Mouse (Mus musculus) liver, embryonic 14.5 days (tissue): ENCODE measurements around the gene Trank1. TPM values are rescaled to one million over a fixed set of nuclear protein-coding genes. Genes with fewer than 3 reads are reported as not detected.

Experiments
- ATAC-seq: fragments of 200-750 bp; cut with Nextera tagmentation; 2 replicates; pipeline ENCODE4 v1.8.0; 2017; ENCODE audit warnings: moderate number of reproducible peaks, mild to moderate bottlenecking, moderate library complexity; ENCODE audit not compliant: insufficient read depth
- DNase-seq, 3 experiments: peaks; one replicate each; pipeline ENCODE4 v3.0.0-alpha.2; 2012 to 2013; ENCODE audit warnings: low read depth in 3 of 3, low spot score in 3 of 3
- H3K27ac ChIP-seq: fragments of 300-500 bp; sonication (generic); 2 replicates; pipeline ENCODE4 v1.5.1; 2014; ENCODE audit warnings: moderate library complexity, mild to moderate bottlenecking, control low read depth, inconsistent platforms
- H3K27me3 ChIP-seq: fragments of 300-500 bp; sonication (generic); 2 replicates; pipeline ENCODE4 v1.6.1; 2014; ENCODE audit warnings: mild to moderate bottlenecking, low read length, moderate library complexity; ENCODE audit not compliant: control insufficient read depth, insufficient read depth
- H3K36me3 ChIP-seq: fragments of 300-500 bp; sonication (generic); replicated peaks from 2 replicates; pipeline ENCODE4 v1.6.1; 2014; ENCODE audit warnings: low read depth; ENCODE audit not compliant: control insufficient read depth, insufficient read depth
- H3K4me1 ChIP-seq, 2 experiments: fragments of 200-500 bp in 1 of 2; fragments of 300-500 bp in 1 of 2; sonication (generic) in 1 of 2; replicated peaks; 2 replicates each; pipeline ENCODE4 v1.6.1; 2012 to 2014; ENCODE audit warnings: antibody characterized with exemption in 1 of 2, inconsistent platforms in 1 of 2, low read length in 1 of 2; ENCODE audit not compliant: control insufficient read depth in 2 of 2, insufficient read depth in 2 of 2
- H3K4me2 ChIP-seq: fragments of 300-500 bp; sonication (generic); 2 replicates; pipeline ENCODE4 v1.6.1; 2014; ENCODE audit warnings: low read depth, mild to moderate bottlenecking, control low read depth, moderate library complexity
- H3K4me3 ChIP-seq, 2 experiments: fragments of 200-500 bp in 1 of 2; fragments of 300-500 bp in 1 of 2; sonication (generic) in 1 of 2; 2 replicates each; pipeline ENCODE4 v1.5.1; 2012 to 2014; ENCODE audit warnings: low read depth in 2 of 2, low read length in 2 of 2, mild to moderate bottlenecking in 2 of 2, control low read depth in 1 of 2, inconsistent platforms in 1 of 2, moderate library complexity in 1 of 2; ENCODE audit not compliant: insufficient read depth in 1 of 2
- H3K9ac ChIP-seq: fragments of 300-500 bp; sonication (generic); replicated peaks from 2 replicates; pipeline ENCODE4 v1.6.1; 2014; ENCODE audit warnings: mild to moderate bottlenecking, control low read depth, moderate library complexity
- H3K9me3 ChIP-seq: fragments of 300-500 bp; sonication (generic); 2 replicates; pipeline ENCODE4 v1.6.1; 2016; ENCODE audit warnings: low read length, mixed read lengths; ENCODE audit not compliant: control insufficient read depth
- CTCF ChIP-seq: IDR thresholded peaks from 2 replicates; pipeline ENCODE4 v1.5.1; 2016; ENCODE audit warnings: antibody characterized with exemption, low read depth, control low read depth
- EP300 ChIP-seq: IDR thresholded peaks from 2 replicates; pipeline ENCODE4 v1.6.1; 2016; ENCODE audit warnings: antibody characterized with exemption, low read depth
- WGBS: fragments of 180-500 bp; shearing (Covaris S2); extraction: QIAGEN DNeasy Blood & Tissue Kit; methylation state at CpG from one replicate; pipeline ENCODE4 v1.1.7; 2014; ENCODE audit not compliant: insufficient replicate concordance; 5-methylcytosine and 5-hydroxymethylcytosine counted together
- polyA plus RNA-seq, 2 experiments: library from polyadenylated mRNA; depleted of rRNA in 1 of 2; stranded (reverse) in 1 of 2; unstranded in 1 of 2; fragments of >200 nt; fragmentation: Nextera tagmentation in 1 of 2; extraction: Ambion mirVana in 1 of 2; gene quantifications; 2 replicates each; pipeline versions ENCODE4 v1.2.1 to v1.2.3; 2012 to 2014

The Trank1 gene
- polyA plus RNA-seq, 2 experiments: 0.02 TPM; not detected in 1

DNA sequence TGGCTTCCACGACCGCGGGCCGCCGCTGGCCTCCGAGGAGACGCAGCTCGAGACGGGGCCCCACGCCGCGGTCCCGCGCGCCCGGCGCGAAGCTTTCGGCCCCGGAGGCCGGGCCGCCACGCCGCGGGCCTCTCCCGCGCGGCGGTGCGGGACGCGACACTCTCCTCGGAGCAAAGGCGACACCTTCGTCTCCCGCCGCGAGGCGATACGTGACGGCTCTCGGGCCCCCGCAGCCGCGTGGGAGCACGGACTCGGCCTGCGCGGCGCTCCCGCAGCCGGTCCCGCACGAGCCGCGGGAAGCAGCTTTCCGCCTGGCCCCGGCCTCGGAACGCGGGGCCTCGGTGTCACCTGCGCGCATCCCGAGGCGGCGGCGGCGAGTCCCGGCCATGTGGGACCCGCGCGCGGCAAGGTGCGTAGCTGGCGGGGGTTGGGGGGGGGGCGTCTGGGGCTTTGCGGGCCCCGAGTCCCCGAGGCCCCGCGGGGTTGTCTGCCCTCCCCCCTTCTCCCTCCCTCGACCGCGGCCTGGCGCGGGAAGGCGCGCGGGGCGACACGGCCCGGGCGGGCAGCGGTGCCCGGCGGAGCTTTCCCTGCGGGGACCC, 403 bp downstream of the Trank1 start:
- Histone ChIP-seq H3K27ac (no peak overlapping the region), H3K36me3 (no peaks in the 10 kb centered on the region), H3K9ac (no peak overlapping the region), H3K4me1 (no peaks in the 10 kb centered on the region), H3K27me3 (peaks cover 55% of the 10 kb centered on the region), H3K4me3 (peak overlapping the region in 1 of 2 experiments; percentile 26; a peak in 1 of 4 replicates), H3K9me3 (no peaks in the 10 kb centered on the region), H3K4me2 (peak overlapping the region; percentile 28)
- no peak for TF ChIP-seq EP300
- no peak for TF ChIP-seq CTCF
- under 1% methylated on average over 47 of the region's 98 CpGs for WGBS
- no peak for DNase-seq
- ATAC-seq: no peak

DNA sequence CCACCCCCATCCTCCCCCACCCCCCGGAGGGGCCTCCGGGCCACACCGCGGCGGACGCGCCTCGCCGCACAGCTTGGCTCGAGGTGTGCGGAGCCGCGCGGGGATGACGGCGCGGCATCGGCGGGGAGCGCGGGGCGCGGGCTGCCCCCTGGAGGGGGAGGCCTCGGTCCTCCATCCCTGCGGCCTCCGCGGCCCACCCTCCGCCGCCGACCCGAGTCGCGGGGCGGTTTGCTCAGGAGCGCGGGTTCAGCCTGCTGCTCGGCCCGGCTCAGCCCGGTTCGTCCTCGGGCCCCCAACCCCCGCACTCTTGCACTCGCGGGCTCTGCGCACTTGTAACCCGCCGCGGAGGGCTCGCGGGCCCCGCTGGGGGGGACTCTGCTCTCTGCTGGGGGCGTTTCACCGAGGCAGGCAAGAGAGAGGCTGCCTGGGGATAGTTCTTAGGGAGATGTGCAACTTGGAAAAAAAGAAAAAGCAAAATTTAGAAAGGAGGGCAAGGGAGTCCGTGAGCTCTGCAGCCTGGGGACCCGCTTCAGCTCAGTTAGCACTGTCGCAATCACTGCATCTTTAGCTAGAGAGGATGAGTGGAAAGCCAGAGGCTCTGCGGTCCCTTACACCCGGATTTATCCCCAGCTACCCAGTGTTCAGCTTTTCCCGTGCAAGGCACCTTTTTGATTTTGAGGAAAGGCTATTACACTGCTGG, 1.1 kb downstream of the Trank1 start:
- WGBS: 2% methylated on average over 43 of the region's 59 CpGs

DNA sequence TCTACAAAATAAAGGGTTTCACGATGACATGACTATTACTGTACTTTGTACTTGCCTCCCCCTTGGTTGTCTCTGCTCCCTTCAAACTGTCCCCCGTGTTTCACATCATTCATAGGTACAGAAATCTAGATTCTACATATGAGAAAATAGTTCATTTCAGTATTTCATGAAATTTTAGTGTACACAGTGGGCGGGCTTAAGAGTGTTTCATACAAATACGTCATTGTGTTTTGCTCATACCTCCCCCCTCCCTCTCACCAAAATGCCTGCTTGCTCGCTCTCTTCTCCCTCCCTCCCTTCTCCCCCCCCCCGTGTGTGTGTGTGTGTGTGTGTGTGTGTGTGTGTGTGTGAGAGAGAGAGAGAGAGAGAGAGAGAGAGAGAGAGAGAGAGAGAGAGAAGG, 1.8 kb downstream of the Trank1 start:
- ATAC-seq (no peak), DNase-seq (no peak)
- Histone ChIP-seq H3K27ac (no peak overlapping the region), H3K4me1 (no peaks in the 10 kb centered on the region), H3K9me3 (no peaks in the 10 kb centered on the region), H3K27me3 (peaks cover 55% of the 10 kb centered on the region), H3K9ac (no peak overlapping the region), H3K4me2 (no peak overlapping the region), H3K36me3 (no peaks in the 10 kb centered on the region), H3K4me3 (no peak overlapping the region)
- no peak for TF ChIP-seq CTCF
- 16% methylated on average over 4 of the region's 6 CpGs for WGBS

More for the DNA sequence above, 1.1 kb downstream of the Trank1 start:
- no peaks in the 10 kb centered on the region for H3K4me1 ChIP-seq
- H3K9ac ChIP-seq: no peak overlapping the region
- no peaks in the 10 kb centered on the region for H3K36me3 ChIP-seq
- H3K4me2 ChIP-seq: peak overlapping the region; percentile 28
- no peak overlapping the region for H3K27ac ChIP-seq
- no peak for DNase-seq
- H3K4me3 ChIP-seq: 0 out of 4 replicates have a peak overlapping the region, but pooled peaks of 1 of the 2 experiments have one; percentile 15
- no peaks in the 10 kb centered on the region for H3K9me3 ChIP-seq
- peaks cover 55% of the 10 kb centered on the region for H3K27me3 ChIP-seq
- no peak for TF ChIP-seq CTCF
- TF ChIP-seq EP300: no peak
- no peak for ATAC-seq

DNA sequence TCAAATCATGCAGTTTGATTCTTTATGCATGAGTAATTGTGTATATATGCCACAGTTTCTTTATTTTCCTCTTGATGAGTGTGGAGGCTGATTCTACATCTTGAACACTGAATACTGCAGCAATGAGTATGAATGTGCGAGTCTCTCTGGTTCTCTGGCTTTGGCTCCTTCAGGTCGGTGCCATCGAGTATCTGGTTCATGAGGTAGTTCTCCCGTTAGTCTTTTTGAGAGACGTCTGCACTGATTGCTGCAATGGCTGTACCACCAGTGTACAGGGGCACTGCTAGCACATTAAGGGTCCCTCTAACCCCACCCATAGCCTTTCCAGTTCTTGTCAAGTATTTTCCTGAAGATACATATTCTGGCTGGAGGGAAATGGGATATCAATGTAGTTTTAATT, 2.3 kb downstream of the Trank1 start:
- H3K27ac ChIP-seq: no peak overlapping the region
- peaks cover 55% of the 10 kb centered on the region for H3K27me3 ChIP-seq
- no peak for ATAC-seq
- no peaks in the 10 kb centered on the region for H3K9me3 ChIP-seq
- no peak overlapping the region for H3K4me3 ChIP-seq
- TF ChIP-seq EP300 (no peak), CTCF (no peak)
- no peaks in the 10 kb centered on the region for H3K36me3 ChIP-seq
- no peak for DNase-seq
- H3K4me2 ChIP-seq: no peak overlapping the region
- WGBS: 23% methylated on average over 5 of the region's 5 CpGs
- H3K4me1 ChIP-seq: no peaks in the 10 kb centered on the region
- H3K9ac ChIP-seq: no peak overlapping the region

DNA sequence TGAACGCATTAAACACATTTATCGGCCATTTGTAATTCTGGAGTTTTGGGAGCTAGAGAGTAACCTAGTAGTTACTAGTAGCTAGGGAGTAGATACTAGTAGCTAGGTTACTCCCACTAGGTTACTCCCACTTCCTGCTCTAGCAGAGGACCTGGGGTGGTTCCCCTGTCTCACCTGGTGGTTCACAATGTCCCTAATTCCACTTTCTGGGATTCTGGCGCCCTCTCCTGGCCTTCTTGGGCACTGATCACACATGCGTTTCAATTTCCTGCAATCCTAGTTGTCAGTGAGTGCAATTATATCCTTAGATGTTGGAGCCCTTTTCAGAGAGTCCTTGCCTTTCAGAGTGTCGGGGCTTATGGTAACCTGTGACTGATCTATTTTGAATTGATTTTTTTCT, 2.7 kb downstream of the Trank1 start:
- no peak overlapping the region for H3K27ac ChIP-seq
- no peaks in the 10 kb centered on the region for H3K4me1 ChIP-seq
- no peak overlapping the region for H3K9ac ChIP-seq
- H3K27me3 ChIP-seq: peaks cover 52% of the 10 kb centered on the region
- H3K4me2 ChIP-seq: no peak overlapping the region
- 30% methylated on average over 5 of the region's 5 CpGs for WGBS
- H3K4me3 ChIP-seq: no peak overlapping the region
- no peak for ATAC-seq
- no peaks in the 10 kb centered on the region for H3K36me3 ChIP-seq
- no peaks in the 10 kb centered on the region for H3K9me3 ChIP-seq
- TF ChIP-seq CTCF: peak; percentile 78
- no peak for TF ChIP-seq EP300
- DNase-seq: peak in 2 of 3 experiments; percentile 13 to 15
